Mouse (Mus musculus) layer of hippocampus, adult 9-11 months (tissue): ENCODE measurements around the gene Nup210l.
"Not testable (repeated sequence)": the region's sequence is repeated elsewhere in the genome, so short reads cannot be mapped to it uniquely, and the experiment has no call there.

ENCODE experiments used
- DNase-seq: peaks from one replicate; pipeline ENCODE4 v3.0.0; 2022

Gene Nup210l

GRCm38 (mm10) chr3:90231507-90232333 is 127.8 kb downstream of the Nup210l start, which contains the start of gene Jtb:
Gene Jtb (plus strand): TSS chr3:90231597.
- DNase-seq: peak; percentile 97

DNA sequence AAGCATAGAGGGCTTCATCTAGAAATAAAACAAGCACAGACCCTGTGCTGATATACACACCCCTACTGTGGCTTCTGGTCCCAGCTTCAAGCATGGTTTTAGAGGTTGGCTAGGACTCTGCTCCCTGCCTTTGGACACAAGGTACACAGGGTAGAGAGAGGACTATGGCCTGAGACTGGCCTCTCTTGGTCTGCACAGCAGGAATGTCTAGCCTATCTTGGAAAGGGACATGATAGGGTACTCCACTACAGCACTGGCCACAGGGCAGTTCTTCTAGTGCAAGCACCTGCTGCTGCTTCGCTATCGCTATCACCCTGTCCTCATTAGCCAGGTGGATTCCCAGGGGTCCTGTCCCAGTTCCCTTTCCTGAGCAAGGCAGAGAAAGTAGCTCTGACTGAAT is 137.3 kb downstream of the Nup210l start:
- no peak for DNase-seq

DNA sequence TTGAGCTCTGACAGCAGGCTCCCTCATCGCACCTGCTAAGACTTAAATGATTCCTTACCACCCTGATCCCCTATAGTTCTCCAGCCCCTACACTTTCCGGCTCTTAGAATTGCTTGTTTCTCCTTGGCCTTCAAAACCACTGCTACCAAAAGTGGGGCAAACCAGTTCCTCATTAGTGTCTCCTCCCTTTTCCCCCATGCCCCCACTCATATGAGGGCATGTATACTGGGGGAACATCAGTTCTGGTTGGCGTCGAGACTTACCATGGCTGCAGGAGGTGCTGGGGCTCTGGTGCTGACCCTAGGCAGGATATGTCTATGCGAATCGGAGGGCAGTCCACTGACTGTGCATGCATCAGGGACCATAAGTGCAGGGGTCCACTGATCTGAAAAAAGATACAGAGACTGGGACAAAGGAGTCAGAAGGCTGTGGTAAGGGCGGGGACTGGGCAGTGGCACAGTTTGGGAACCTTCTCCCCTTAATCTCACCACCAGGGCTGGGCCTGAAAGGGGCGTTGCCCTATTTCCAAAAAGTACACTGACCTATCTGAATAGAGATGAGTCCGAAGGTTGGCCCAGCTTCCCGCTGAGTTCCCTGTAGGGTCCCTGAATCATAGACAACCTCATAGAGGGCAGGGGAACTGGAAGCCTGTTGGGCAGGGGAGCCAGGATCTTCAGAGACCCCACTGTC is 137.9 kb downstream of the Nup210l start:
- no peak for DNase-seq

GRCm38 (mm10) chr3:90242984-90243775 is 139.2 kb downstream of the Nup210l start, which contains the start of gene Creb3l4:
Gene Creb3l4 (minus strand): TSS chr3:90243512.
- DNase-seq: no peak

GRCm38 (mm10) chr3:90245406-90245805 is 141.5 kb downstream of the Nup210l start:
- no peak for DNase-seq

- no peak for DNase-seq
These were observed 143.7 kb downstream of the Nup210l start for GRCm38 (mm10) chr3:90247630-90247959.

GRCm38 (mm10) chr3:90247960-90248745 is 144.2 kb downstream of the Nup210l start, which contains the start of gene Slc39a1:
Gene Slc39a1 (plus strand): TSS chr3:90248172.
- DNase-seq: peak; percentile 96

- DNase-seq: no peak
These were observed 144.8 kb downstream of the Nup210l start for GRCm38 (mm10) chr3:90248746-90249100.

DNA sequence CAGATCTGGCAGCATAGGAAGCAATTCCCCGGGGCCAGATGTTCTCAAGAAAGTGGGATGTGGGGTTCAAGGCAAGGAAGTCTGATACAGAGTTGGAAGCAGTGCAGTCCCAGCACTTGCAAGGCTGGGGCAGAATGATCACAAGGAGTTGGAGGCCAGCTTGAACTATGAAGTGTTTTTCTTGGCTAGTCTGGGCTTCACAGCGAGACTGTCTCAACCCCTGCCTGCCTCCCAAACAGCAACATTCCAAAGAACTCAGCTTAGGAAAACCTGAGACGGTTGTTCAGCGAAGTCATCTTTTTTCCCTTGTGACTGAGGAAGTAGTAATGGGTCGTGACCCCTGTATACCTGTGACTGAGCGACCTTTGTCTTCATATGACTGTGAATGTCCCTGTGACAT is 146.9 kb downstream of the Nup210l start:
- DNase-seq: no peak

DNA sequence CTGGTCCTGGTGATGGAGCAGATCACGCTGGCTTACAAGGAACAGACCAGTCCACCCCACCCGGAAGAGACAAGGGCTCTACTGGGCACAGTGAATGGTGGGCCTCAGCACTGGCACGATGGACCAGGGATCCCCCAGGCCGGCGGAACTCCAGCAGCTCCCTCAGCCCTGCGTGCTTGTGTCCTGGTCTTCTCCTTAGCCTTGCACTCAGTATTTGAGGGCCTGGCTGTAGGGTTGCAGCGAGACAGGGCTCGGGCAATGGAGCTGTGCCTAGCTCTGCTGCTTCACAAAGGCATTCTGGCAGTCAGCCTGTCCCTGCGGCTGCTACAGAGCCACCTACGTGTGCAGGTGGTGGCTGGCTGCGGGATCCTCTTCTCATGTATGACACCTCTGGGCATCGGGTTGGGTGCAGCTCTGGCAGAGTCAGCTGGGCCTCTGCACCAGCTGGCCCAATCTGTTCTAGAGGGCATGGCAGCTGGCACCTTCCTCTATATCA is 147.8 kb downstream of the Nup210l start:
- not testable (repeated sequence) for DNase-seq

DNA sequence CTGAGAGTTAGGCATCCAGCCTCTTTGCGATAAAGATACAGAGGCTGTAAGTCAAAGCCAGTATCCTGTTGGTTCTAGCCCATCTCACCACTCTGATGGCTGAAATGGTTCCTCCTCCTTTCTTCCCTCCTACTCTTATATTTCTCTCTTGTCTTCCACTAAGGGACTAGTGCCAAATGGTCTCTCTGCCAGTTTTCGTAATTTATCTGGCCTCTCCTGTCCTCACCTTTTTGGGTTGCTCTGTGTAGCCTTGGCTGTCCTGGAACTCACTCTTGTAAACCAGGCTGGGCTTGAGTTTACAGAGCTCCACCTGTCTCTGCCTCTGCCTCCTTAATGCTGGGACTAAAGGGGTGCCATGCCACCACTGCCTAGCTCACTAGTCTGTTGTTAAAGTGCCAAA is 148.7 kb downstream of the Nup210l start:
- not testable (repeated sequence) for DNase-seq

- DNase-seq: not testable (repeated sequence)
These were observed 149.2 kb downstream of the Nup210l start for GRCm38 (mm10) chr3:90253174-90253573.

GRCm38 (mm10) chr3:90253653-90254418 is 149.9 kb downstream of the Nup210l start, which contains the start of gene Crtc2:
Gene Crtc2 (plus strand): TSS chr3:90254163.
- DNase-seq: peak; percentile 99

GRCm38 (mm10) chr3:90254419-90255193 is 150.7 kb downstream of the Nup210l start:
- DNase-seq: no peak

DNA sequence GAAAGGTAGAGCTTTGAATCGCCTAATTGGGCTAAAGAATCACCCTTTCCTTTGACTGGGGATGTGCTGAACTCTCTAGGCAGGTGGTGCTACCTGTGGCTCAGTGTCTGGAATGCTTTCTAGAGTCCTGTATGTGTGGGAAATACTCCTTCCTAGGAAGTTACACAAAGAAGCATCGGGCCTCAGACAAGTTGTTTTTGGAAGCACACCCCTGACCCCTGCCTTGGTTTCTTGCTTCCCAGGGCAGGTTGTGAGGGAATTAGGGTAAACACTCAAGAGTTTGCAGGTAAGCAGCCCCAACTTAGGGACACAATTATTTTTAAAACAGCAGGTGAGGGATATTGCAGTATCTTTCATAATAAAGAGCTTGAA is 151.2 kb downstream of the Nup210l start:
- no peak for DNase-seq

- no peak for DNase-seq
These were observed 151.9 kb downstream of the Nup210l start for GRCm38 (mm10) chr3:90255784-90256353.

DNA sequence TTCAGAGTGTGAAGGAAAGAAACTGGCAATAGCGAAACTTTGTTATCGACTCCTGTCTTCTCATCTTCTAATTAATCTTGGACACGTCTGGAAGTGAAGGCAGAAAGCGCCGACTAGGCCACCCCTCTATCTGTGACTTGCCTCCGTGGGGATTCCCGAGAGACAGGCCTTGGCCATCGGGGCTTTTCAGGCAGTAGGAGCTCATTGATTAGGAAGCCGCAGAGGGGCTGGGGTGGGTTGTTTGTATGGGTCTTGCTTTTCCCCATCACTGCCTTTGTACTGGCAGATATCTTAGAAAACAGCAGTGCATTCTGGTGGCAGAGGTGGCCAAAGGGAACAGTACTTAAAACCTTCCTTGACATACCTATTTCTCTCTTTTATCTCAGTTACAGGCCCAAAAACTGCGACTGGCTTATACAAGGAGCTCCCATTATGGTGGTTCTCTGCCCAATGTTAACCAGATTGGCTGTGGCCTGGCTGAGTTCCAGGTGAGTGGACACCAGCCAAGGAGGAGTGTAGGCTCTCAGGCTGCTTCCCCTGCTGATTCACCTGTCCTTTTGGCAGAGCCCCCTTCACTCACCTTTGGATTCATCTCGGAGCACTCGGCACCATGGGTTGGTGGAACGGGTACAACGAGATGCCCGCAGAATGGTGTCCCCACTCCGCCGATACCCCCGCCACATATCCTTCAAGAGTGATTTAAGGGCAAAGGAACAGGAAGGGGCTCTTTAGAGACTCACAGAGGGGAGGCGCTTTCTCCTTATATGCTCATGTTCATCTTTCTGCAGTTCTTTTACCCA is 153.0 kb downstream of the Nup210l start:
- DNase-seq: no peak

- no peak for DNase-seq
These were observed 154.6 kb downstream of the Nup210l start for GRCm38 (mm10) chr3:90258521-90258920.
